Mouse (Mus musculus): ENCODE measurements at regions not wholly inside any gene's neighbourhood (a gene's known extent, or its start where the extent isn't known, plus 50 kb on each side); places are given as distances from the start of the nearest gene placed in this dataset.

DNA sequence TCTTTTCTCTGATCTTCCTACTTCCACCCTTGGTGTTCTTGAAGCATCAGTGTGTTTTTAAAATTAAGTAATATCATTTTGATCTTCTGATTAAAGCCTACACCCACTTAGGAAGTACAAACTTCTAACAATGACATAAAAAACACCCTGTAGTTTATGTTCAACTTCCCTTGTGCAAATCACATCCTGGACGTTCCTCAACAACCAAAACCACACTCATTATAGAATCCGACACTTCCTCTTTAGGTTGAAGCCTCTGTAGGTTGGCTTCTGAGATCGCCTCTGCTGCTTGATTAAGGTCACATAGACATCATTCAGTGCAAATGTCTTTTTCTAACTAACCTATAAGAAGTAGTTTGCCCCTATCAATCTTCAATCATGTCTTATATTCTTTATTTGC, 112.5 kb upstream of the Zfp804b start:
- Histone ChIP-seq H3K27me3 (ENCODE audit: control insufficient read depth in 1 of 2, insufficient read depth in 2 of 2, low read length in 2 of 2) (no peaks in the 10 kb centered on the region), H3K9ac (ENCODE audit: control insufficient read depth, low read depth, low read length, poor library complexity, severe bottlenecking) (no peak overlapping the region), H3K4me3 (ENCODE audit: control insufficient read depth in 1 of 2, insufficient read depth in 1 of 2, low read depth in 2 of 2, low read length in 2 of 2) (no peak overlapping the region), H3K36me3 (ENCODE audit: control insufficient read depth in 1 of 2, insufficient read depth in 2 of 2, low read length in 2 of 2) (no peaks in the 10 kb centered on the region), H3K79me2 (ENCODE audit: control insufficient read depth, insufficient read depth, low read length, poor library complexity) (no peaks in the 10 kb centered on the region), H3K9me3 (replicated peaks; ENCODE audit: insufficient read depth, low read length) (no peaks in the 10 kb centered on the region), H3K27ac (ENCODE audit: control insufficient read depth, low read depth, low read length) (no peak overlapping the region), H3K4me1 (ENCODE audit: control insufficient read depth in 1 of 2, insufficient read depth in 2 of 2, low read length in 2 of 2) (no peaks in the 10 kb centered on the region)
- peak; percentile 2 for DNase-seq (ENCODE audit: low read depth, low spot score)
- TF ChIP-seq TBP (IDR thresholded peaks at IDR 0.05; ENCODE audit: low read depth, low read length) (no peak), SIN3A (IDR thresholded peaks at IDR 0.05; ENCODE audit: low read length) (no peak), USF1 (IDR thresholded peaks at IDR 0.05; ENCODE audit: low read depth, low read length) (no peak), JUND (IDR thresholded peaks at IDR 0.05; ENCODE audit: low read depth, low read length) (no peak), ZMIZ1 (IDR thresholded peaks at IDR 0.05; ENCODE audit: low read depth, low read length) (no peak), ZKSCAN1 (IDR thresholded peaks at IDR 0.05; ENCODE audit: low read depth, low read length) (no peak), EP300 (IDR thresholded peaks at IDR 0.05; ENCODE audit: low read depth in 1 of 2, low read length in 2 of 2) (no peak), ETS1 (IDR thresholded peaks at IDR 0.05; ENCODE audit: low read depth, low read length) (no peak), BHLHE40 (IDR thresholded peaks at IDR 0.05; ENCODE audit: borderline replicate concordance, low read depth, low read length) (no peak), MYC (IDR thresholded peaks at IDR 0.05; ENCODE audit: low read depth, low read length) (no peak), POLR2AphosphoS5 (IDR thresholded peaks at IDR 0.05; ENCODE audit: borderline replicate concordance, low read depth, low read length) (no peak), USF2 (IDR thresholded peaks at IDR 0.05; ENCODE audit: borderline replicate concordance in 1 of 2, insufficient read depth in 1 of 2, low read depth in 1 of 2, low read length in 2 of 2) (no peak), TCF12 (IDR thresholded peaks at IDR 0.05; ENCODE audit: low read depth, low read length) (no peak), GATA1 (IDR thresholded peaks at IDR 0.05; ENCODE audit: low read depth, low read length) (no peak), UBTF (IDR thresholded peaks at IDR 0.05; ENCODE audit: borderline replicate concordance, insufficient read depth, low read depth, low read length) (no peak)

- Histone ChIP-seq H3K36me3 (ENCODE audit: control insufficient read depth in 1 of 2, insufficient read depth in 2 of 2, low read length in 2 of 2) (no peaks in the 10 kb centered on the region), H3K4me3 (ENCODE audit: control insufficient read depth in 1 of 2, insufficient read depth in 1 of 2, low read depth in 2 of 2, low read length in 2 of 2) (no peak overlapping the region), H3K9me3 (replicated peaks; ENCODE audit: insufficient read depth, low read length) (no peaks in the 10 kb centered on the region), H3K79me2 (ENCODE audit: control insufficient read depth, insufficient read depth, low read length, poor library complexity) (no peaks in the 10 kb centered on the region), H3K27me3 (ENCODE audit: control insufficient read depth in 1 of 2, insufficient read depth in 2 of 2, low read length in 2 of 2) (no peaks in the 10 kb centered on the region; a peak in 1 of 4 replicates), H3K27ac (ENCODE audit: control insufficient read depth, low read depth, low read length) (no peak overlapping the region), H3K4me1 (ENCODE audit: control insufficient read depth in 1 of 2, insufficient read depth in 2 of 2, low read length in 2 of 2) (no peaks in the 10 kb centered on the region), H3K9ac (ENCODE audit: control insufficient read depth, low read depth, low read length, poor library complexity, severe bottlenecking) (no peak overlapping the region)
- DNase-seq (ENCODE audit: low read depth, low spot score), result no peak
- TF ChIP-seq POLR2AphosphoS5 (IDR thresholded peaks at IDR 0.05; ENCODE audit: borderline replicate concordance, low read depth, low read length) (no peak), JUND (IDR thresholded peaks at IDR 0.05; ENCODE audit: low read depth, low read length) (no peak), USF2 (IDR thresholded peaks at IDR 0.05; ENCODE audit: borderline replicate concordance in 1 of 2, insufficient read depth in 1 of 2, low read depth in 1 of 2, low read length in 2 of 2) (no peak), GABPA (IDR thresholded peaks at IDR 0.05; ENCODE audit: low read depth, low read length) (no peak), TAL1 (IDR thresholded peaks at IDR 0.05; ENCODE audit: low read length) (no peak), POLR2AphosphoS2 (IDR thresholded peaks at IDR 0.05; ENCODE audit: low read length) (no peak), ZKSCAN1 (IDR thresholded peaks at IDR 0.05; ENCODE audit: low read depth, low read length) (no peak), TCF12 (IDR thresholded peaks at IDR 0.05; ENCODE audit: low read depth, low read length) (no peak), ZMIZ1 (IDR thresholded peaks at IDR 0.05; ENCODE audit: low read depth, low read length) (no peak), MEF2A (IDR thresholded peaks at IDR 0.05; ENCODE audit: extremely low read depth, insufficient replicate concordance, low read depth, low read length, poor library complexity, severe bottlenecking) (no peak), ETS1 (IDR thresholded peaks at IDR 0.05; ENCODE audit: low read depth, low read length) (no peak), KAT2A (conservative IDR thresholded peaks at IDR 0.05; ENCODE audit: low read depth, low read length) (no peak), MYC (IDR thresholded peaks at IDR 0.05; ENCODE audit: low read depth, low read length) (no peak), E2F4 (IDR thresholded peaks at IDR 0.05; ENCODE audit: borderline replicate concordance, low read depth, low read length) (no peak), NELFE (IDR thresholded peaks at IDR 0.05; ENCODE audit: low read depth, low read length) (no peak), ELF1 (IDR thresholded peaks at IDR 0.05; ENCODE audit: low read depth, low read length) (no peak), HCFC1 (IDR thresholded peaks at IDR 0.05; ENCODE audit: low read depth, low read length) (no peak), NRF1 (IDR thresholded peaks at IDR 0.05; ENCODE audit: insufficient read depth, low read depth, low read length, poor library complexity, severe bottlenecking) (no peak), MAFK (IDR thresholded peaks at IDR 0.05; ENCODE audit: borderline replicate concordance, low read depth, low read length) (no peak), RCOR1 (IDR thresholded peaks at IDR 0.05; ENCODE audit: low read depth, low read length) (no peak)
These were observed 144.6 kb upstream of the Zfp804b start for GRCm38 (mm10) chr5:7489150-7489549.

All from MEL (cell line).